Mouse (Mus musculus) left cerebral cortex, adult 18-20 months (tissue): ENCODE data around the gene B4galnt1. TPM values are rescaled to one million over a fixed set of nuclear protein-coding genes. Genes with fewer than 3 reads are reported as not detected.
A peak's percentile ranks its signal among the peaks of the same experiment; 100 is the strongest.

Experiments
- DNase-seq, 2 experiments: peaks; one replicate each; pipeline ENCODE4 v3.0.0; 2021 to 2022; ENCODE audit warnings: low spot score in 2 of 2, mixed read lengths in 1 of 2
- total RNA-seq, 2 experiments: library from RNA; stranded (reverse); gene quantifications; 2 replicates each; pipeline ENCODE4 v1.2.3; 2021

Gene B4galnt1
- total RNA-seq, 2 experiments from 2014 or later: 119 to 130 TPM

DNA sequence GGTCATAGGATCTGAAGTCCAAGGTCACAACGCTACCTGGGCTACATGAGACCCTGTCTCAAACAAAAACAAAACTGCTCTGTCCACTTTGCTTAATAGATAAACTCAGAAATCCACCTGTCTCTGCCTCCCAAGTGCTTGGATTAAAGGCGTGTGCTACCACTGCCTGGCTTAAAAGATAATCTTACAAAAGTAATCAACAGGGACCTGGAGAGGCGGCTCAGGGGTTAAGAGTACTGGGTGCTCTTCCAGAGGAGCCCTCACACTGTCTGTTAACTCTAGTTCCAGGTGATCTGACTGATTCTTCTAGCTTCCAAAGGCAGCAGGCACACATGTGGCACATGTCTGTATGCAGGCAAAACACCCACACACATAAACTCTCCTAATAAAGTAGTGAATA is 38.1 kb downstream of the B4galnt1 start:
- no peak for DNase-seq

DNA sequence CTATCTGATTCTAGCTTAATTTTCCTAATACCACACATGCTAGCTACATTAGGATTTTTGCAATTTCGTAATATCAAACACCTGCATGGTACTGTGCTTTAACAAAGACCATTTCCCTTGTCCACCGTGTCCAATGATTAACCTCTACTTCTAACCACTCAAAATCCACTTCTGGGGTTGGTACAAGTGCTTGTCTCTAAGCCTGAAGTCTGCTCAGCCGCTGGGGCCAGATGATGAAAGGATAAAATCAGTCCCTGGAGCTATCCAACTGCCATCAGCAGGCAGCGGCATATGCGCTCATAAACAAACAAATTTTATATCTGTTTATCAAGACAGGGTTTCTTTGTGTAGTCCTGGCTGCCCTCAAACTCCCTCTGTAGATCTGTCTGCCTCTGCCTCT is 39.6 kb downstream of the B4galnt1 start:
- no peak for DNase-seq

DNA sequence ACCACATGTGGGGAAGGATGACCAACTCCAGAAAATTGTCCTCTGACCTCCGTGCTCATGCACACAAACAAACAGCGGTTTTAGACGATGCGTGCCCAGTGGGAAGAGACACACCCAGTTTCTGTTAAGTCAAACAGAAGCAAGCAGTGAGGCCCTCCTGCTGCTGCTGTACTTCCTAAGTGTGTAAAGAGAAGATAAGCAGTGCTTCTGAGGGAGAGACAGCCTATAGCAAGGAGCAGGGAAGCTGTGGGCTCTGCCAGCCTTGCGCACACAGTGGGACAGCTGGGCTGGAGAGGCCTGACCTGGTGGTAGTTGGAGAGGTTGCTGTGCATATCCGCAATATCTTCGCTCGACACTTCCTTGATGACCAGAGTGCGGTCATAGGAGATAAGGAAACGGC is 40.3 kb downstream of the B4galnt1 start:
- no peak for DNase-seq

GRCm38 (mm10) chr10:127208921-127209320 is 43.9 kb downstream of the B4galnt1 start:
- DNase-seq: peak in 1 of 2 experiments; percentile 73

GRCm38 (mm10) chr10:127209928-127210570 is 45.0 kb downstream of the B4galnt1 start:
- DNase-seq: no peak

DNA sequence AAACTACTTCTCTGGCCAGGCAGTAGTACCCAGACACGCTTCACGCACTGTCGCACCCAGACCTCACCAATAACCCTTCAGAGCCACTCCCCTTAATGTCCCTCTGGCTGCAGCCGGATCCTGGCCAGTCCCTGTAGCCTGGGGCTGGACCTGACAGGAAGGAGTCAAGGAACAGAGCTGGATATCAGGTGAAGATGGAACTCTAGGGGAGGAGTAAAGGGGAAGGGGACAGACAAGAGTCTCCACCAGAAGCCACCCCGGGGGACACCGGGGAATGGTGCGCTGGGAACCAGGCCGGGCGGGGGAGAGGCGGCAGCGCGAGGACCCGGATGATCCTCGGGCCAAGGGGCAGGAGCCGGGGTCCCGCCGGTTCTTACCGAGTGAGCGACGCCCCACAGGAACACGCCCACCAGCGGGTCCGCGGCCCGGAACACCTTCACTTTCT is 46.0 kb downstream of the B4galnt1 start:
- no peak for DNase-seq

DNA sequence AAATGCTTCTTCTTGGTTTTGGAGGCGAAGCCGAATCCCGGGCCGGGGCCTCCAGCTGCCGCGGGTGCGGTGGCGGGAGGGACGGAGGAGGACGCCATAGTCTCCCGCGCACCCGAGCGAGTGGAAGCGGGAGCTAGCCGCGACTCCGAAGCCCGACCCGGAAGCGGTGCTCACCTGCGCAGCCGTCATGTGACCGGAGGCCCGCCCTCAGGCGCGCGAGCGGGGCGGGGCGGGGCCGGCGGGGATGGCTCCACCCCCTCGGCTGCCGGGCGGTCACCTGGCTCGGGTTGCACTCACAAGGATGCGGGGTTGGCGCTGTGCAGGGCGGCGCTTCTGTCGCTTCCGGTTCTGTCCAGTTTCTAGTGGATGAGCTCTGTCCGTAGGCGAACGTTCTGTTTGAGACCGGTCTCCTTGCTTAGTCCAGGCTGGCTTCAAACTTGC is 46.4 kb downstream of the B4galnt1 start, which contains the start of gene Pip4k2c:
Gene Pip4k2c (minus strand): TSS at position 172 of the 441 bp plus-strand sequence.
- peak; percentile 91 to 95 for DNase-seq

DNA sequence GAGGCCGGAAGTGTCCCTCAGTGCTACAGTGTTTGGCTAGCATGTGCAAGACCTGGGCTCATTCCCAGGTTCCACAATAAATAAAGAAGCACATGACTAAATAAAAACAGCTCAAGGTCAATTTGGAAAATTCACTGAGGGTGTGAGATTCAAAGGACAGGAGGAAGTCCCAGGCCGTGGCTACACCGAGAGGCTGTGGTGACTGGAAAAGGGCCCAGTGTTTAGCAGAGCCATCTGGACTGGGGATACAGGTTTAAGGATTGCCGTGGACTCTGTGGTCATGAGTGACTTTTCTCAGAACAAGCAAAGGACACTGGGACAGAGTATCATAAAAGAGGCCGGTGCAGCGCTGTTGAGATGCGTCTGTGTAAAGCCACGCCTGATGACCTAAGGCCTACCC is 48.2 kb downstream of the B4galnt1 start:
- DNase-seq: no peak

DNA sequence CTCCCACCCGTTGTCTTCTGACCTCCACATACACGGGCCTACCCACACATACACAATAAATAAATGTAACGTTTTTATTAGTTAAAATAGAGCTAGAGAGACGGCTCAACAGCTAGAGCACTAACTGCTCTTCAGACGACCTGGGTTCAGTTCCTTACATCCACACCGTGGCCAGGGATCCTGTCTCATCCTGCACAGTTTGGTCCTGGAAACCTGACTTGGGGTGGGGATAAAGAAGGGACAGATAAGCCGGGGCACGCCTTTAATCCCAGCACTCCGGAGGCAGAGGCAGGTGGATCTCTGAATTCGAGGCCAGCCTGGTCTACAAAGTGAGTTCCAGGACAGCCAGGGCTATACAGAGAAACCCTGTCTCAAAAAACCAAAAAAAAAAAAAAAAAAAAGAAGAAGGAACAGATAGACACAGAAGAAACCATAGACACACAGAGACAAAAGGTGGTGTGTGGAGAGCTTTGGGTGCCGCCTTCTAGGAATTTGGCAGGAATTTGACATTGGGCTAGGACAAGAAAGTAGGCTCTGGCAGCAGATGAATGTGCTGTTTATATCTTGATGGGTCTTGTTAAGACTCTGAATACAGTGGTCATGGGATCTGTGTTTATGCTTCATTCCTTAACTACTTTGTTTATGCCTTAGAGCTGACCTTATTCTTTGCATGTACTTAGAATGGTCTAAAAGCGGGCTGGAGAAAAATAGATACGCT is 48.8 kb downstream of the B4galnt1 start:
- no peak for DNase-seq

DNA sequence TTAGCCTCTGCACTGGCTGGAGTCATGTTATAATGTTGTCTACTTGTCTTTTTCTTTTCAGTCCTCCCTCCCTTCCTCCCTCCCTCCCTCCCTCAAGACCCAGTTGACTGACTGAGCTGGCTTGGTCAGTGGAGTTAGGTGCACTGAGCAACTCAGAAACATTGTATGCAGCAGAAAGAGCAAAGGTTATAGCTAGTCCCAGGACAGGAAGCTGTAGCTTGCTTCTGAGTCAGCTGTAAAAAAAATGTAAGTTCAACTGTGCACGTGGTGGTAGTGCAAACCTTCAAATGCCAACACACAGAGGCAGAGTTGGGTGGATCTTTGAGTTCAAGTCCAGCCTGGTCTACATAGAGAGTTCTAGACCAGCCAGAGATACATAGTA is 49.4 kb downstream of the B4galnt1 start:
- no peak for DNase-seq

- peak; percentile 58 to 73 for DNase-seq
Measured at GRCm38 (mm10) chr10:127216456-127216855, 51.4 kb downstream of the B4galnt1 start.

GRCm38 (mm10) chr10:127217177-127217576 is 52.2 kb downstream of the B4galnt1 start:
- no peak for DNase-seq

DNA sequence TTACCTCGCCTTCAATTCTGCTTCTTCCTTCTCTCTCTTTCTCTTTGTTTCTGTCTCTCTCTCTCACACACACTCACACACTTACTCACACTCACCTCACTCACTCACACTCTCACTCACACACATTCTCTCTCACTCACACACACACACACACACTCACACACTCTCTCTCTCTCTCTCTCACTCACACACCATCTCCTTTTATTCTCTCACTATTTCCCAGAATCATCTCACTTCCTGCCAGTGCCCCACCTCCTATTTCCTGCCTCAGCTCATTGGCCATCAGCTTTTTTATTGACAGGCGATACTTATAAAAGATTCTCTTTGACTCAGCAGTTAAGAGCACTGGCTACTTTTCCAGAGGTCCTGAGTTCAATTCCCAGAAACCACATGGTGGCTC is 53.3 kb downstream of the B4galnt1 start:
- no peak for DNase-seq

Other genes starting within 250 kb of the B4galnt1 start
- gene Ctdsp2, start 186.5 kb upstream of the B4galnt1 start, total RNA-seq: 10 to 100 TPM; 81.2 to 83.8 TPM
- gene Avil, start 164.5 kb upstream of the B4galnt1 start, total RNA-seq: under 1 TPM; 0.23 to 0.49 TPM
- 10 to 100 TPM; 26.6 to 30.1 TPM for gene Tsfm, start 134.4 kb upstream of the B4galnt1 start, total RNA-seq
- 1 to 10 TPM; 9.4 to 10.0 TPM for gene Mettl1, start 123.8 kb upstream of the B4galnt1 start, total RNA-seq
- under 1 TPM; 0.16 to 0.19 TPM for gene Eef1akmt3, start 123.7 kb upstream of the B4galnt1 start, total RNA-seq
- gene Cyp27b1, start 117.0 kb upstream of the B4galnt1 start, total RNA-seq: under 1 TPM; 0.30 to 0.45 TPM
- 10 to 100 TPM; 20.0 to 23.1 TPM for gene March9, start 105.0 kb upstream of the B4galnt1 start, total RNA-seq
- gene Cdk4, start 101.7 kb upstream of the B4galnt1 start, total RNA-seq: 10 to 100 TPM; 67.9 to 71.8 TPM
- gene Tspan31, start 95.0 kb upstream of the B4galnt1 start, total RNA-seq: 10 to 100 TPM; 69.3 to 69.4 TPM
- gene Agap2, start 89.9 kb upstream of the B4galnt1 start, total RNA-seq: 100 to 1,000 TPM; 594 to 629 TPM
- gene Os9, start 44.1 kb upstream of the B4galnt1 start, total RNA-seq: 100 to 1,000 TPM; 116 to 118 TPM
- gene Slc26a10, start 15.4 kb downstream of the B4galnt1 start, total RNA-seq: 1 to 10 TPM; 4.3 to 4.6 TPM
- 100 to 1,000 TPM; 163 to 215 TPM for gene Arhgef25, start 24.9 kb downstream of the B4galnt1 start, total RNA-seq
- gene Dtx3, start 30.5 kb downstream of the B4galnt1 start, total RNA-seq: 100 to 1,000 TPM; 198 to 222 TPM
- gene Pip4k2c, start 46.4 kb downstream of the B4galnt1 start, total RNA-seq: 100 to 1,000 TPM; 116 to 121 TPM
- 1,000 to 10,000 TPM; 1,032 to 1,108 TPM for gene Kif5a, start 98.1 kb downstream of the B4galnt1 start, total RNA-seq
- gene Dctn2, start 101.1 kb downstream of the B4galnt1 start, total RNA-seq: 100 to 1,000 TPM; 260 TPM
- gene Mbd6, start 123.8 kb downstream of the B4galnt1 start, total RNA-seq: 10 to 100 TPM; 43.5 to 46.3 TPM
- 10 to 100 TPM; 53.3 to 57.9 TPM for gene Mars, start 146.6 kb downstream of the B4galnt1 start, total RNA-seq
- 1 to 10 TPM; 1.1 TPM for gene Arhgap9, start 156.7 kb downstream of the B4galnt1 start, total RNA-seq
- 1 to 10 TPM; 3.0 to 4.4 TPM for gene Gli1, start 176.7 kb downstream of the B4galnt1 start, total RNA-seq
- under 1 TPM; 0.07 to 0.14 TPM for gene Inhbe, start 189.2 kb downstream of the B4galnt1 start, total RNA-seq
- gene Inhbc, start 205.2 kb downstream of the B4galnt1 start, total RNA-seq: not detected
- 100 to 1,000 TPM; 317 to 326 TPM for gene R3hdm2, start 215.1 kb downstream of the B4galnt1 start, total RNA-seq